Mouse (Mus musculus) kidney, adult 2 months (tissue): ENCODE measurements around the gene Itgb5.

Experiments
- CTCF ChIP-seq: fragments of 200-500 bp; conservative IDR thresholded peaks from 2 replicates; pipeline ENCODE4 v1.5.1; 2011; ENCODE audit warnings: low read depth, mild to moderate bottlenecking, control low read depth, low read length, moderate library complexity, mixed read lengths; ENCODE audit not compliant: insufficient read depth, insufficient read length
- POLR2A ChIP-seq: fragments of 200-500 bp; IDR thresholded peaks from one replicate; pipeline ENCODE4 v1.6.1; 2011; ENCODE audit warnings: low read depth, low read length, control low read depth

DNA sequence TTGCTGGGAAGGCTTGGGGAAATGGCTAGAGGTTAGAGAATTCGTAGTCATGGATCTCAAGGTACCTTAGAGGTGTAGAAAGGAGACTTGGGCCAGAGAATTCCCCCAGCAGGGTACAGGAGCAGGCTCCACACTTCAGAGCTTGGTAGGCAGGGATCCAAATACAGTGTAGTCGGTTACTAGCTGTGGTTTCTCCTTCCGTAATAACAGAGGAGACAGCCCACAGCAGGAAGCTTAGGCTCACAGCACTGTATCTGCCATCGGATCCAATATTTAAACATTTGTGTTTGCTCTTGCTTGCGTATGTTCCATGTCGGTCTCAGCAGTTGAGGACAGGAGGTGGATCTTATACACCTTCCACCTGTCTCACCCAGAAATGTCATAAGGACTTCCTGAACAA is 33.6 kb upstream of the Itgb5 start:
- no peak for TF ChIP-seq CTCF
- TF ChIP-seq POLR2A, result no peak
